Mouse (Mus musculus) c-Kit-positive CD71-positive TER-119-positive erythroid progenitor cells, embryonic 14.5 days (primary cell): ENCODE data around the gene Tnfrsf13c.

Experiments
- DNase-seq: peaks from one replicate; pipeline ENCODE4 v3.0.0-alpha.2; 2013; ENCODE audit warnings: low spot score

Tnfrsf13c gene

GRCm38 (mm10) chr15:82229542-82230045 is 5.4 kb upstream of the Tnfrsf13c start:
- peak; percentile 38 for DNase-seq

- DNase-seq = no peak
These were observed 1.6 kb upstream of the Tnfrsf13c start for GRCm38 (mm10) chr15:82225769-82226168.

- DNase-seq = no peak
These were observed 540 bp upstream of the Tnfrsf13c start for GRCm38 (mm10) chr15:82224602-82225215.

- DNase-seq = no peak
These were observed 918 bp downstream of the Tnfrsf13c start for GRCm38 (mm10) chr15:82223251-82223650.

- DNase-seq = no peak
These were observed 2.9 kb downstream of the Tnfrsf13c start for GRCm38 (mm10) chr15:82221104-82221860.

GRCm38 (mm10) chr15:82220003-82220675 is 4.0 kb downstream of the Tnfrsf13c start:
- no peak for DNase-seq

- no peak for DNase-seq
These were observed 5.1 kb downstream of the Tnfrsf13c start for GRCm38 (mm10) chr15:82218778-82219666.

- no peak for DNase-seq
These were observed 6.2 kb downstream of the Tnfrsf13c start for GRCm38 (mm10) chr15:82217980-82218379.

- no peak for DNase-seq
These were observed 7.1 kb downstream of the Tnfrsf13c start for GRCm38 (mm10) chr15:82217039-82217438.

- DNase-seq = no peak
These were observed 7.9 kb downstream of the Tnfrsf13c start for GRCm38 (mm10) chr15:82216142-82216827.

- DNase-seq = no peak
These were observed 8.7 kb downstream of the Tnfrsf13c start for GRCm38 (mm10) chr15:82215332-82216046.

- no peak for DNase-seq
These were observed 10.9 kb downstream of the Tnfrsf13c start for GRCm38 (mm10) chr15:82213222-82213621.

- DNase-seq = no peak
These were observed 11.5 kb downstream of the Tnfrsf13c start, which contains the start of gene Shisa8 for GRCm38 (mm10) chr15:82212752-82213063. Gene Shisa8, minus strand, starts transcription at chr15:82212815.

GRCm38 (mm10) chr15:82211911-82212751 is 12.0 kb downstream of the Tnfrsf13c start:
- DNase-seq = no peak

- DNase-seq = no peak
These were observed 12.9 kb downstream of the Tnfrsf13c start for GRCm38 (mm10) chr15:82211281-82211680.

- DNase-seq = no peak
These were observed 13.4 kb downstream of the Tnfrsf13c start for GRCm38 (mm10) chr15:82210801-82211200.

GRCm38 (mm10) chr15:82209295-82210050 is 14.7 kb downstream of the Tnfrsf13c start:
- DNase-seq = no peak

GRCm38 (mm10) chr15:82208307-82208706 is 15.9 kb downstream of the Tnfrsf13c start:
- no peak for DNase-seq
